Mouse (Mus musculus) adrenal gland, adult (tissue): ENCODE results near the gene Enthd1.
"Not testable (repeated sequence)": the region's sequence is repeated elsewhere in the genome, so short reads cannot be mapped to it uniquely, and the experiment has no call there.

Source experiments
- DNase-seq, 2 experiments: peaks; one replicate each; pipeline ENCODE4 v3.0.0; 2022 to 2023; ENCODE audit warnings: low spot score in 1 of 2; ENCODE audit not compliant: inconsistent age in 2 of 2

Enthd1 gene

GRCm38 (mm10) chr15:80565106-80565665 is at the start of gene Enthd1:
Gene Enthd1, minus strand, starts transcription at chr15:80565156.
- DNase-seq, result no peak

GRCm38 (mm10) chr15:80613904-80614303 is 48.9 kb upstream of the Enthd1 start:
- DNase-seq, result no peak

- no peak for DNase-seq
These were observed 46.5 kb upstream of the Enthd1 start for GRCm38 (mm10) chr15:80611478-80611877.

GRCm38 (mm10) chr15:80610335-80610734 is 45.4 kb upstream of the Enthd1 start:
- DNase-seq, result no peak

GRCm38 (mm10) chr15:80607970-80608369 is 43.0 kb upstream of the Enthd1 start:
- DNase-seq, result no peak

GRCm38 (mm10) chr15:80604026-80604425 is 39.1 kb upstream of the Enthd1 start:
- no peak for DNase-seq

- no peak for DNase-seq
These were observed 37.5 kb upstream of the Enthd1 start for GRCm38 (mm10) chr15:80602487-80602886.

- no peak for DNase-seq
These were observed 36.5 kb upstream of the Enthd1 start for GRCm38 (mm10) chr15:80601456-80601855.

GRCm38 (mm10) chr15:80599843-80600242 is 34.9 kb upstream of the Enthd1 start:
- DNase-seq, result no peak

- peak; percentile 38 to 81 for DNase-seq
These were observed 34.3 kb upstream of the Enthd1 start for GRCm38 (mm10) chr15:80599213-80599750.

GRCm38 (mm10) chr15:80598750-80599149 is 33.8 kb upstream of the Enthd1 start:
- DNase-seq, result no peak

GRCm38 (mm10) chr15:80593877-80594276 is 28.9 kb upstream of the Enthd1 start:
- DNase-seq, result no peak

- no peak for DNase-seq
These were observed 27.8 kb upstream of the Enthd1 start for GRCm38 (mm10) chr15:80592737-80593136.

- no peak for DNase-seq
These were observed 25.7 kb upstream of the Enthd1 start for GRCm38 (mm10) chr15:80590641-80591040.

- DNase-seq, result no peak
These were observed 21.3 kb upstream of the Enthd1 start for GRCm38 (mm10) chr15:80586296-80586695.

- DNase-seq, result peak; percentile 80 to 85
These were observed 17.9 kb upstream of the Enthd1 start for GRCm38 (mm10) chr15:80582581-80583495.

GRCm38 (mm10) chr15:80580585-80580984 is 15.6 kb upstream of the Enthd1 start:
- not testable (repeated sequence) for DNase-seq

- DNase-seq, result no peak
These were observed 14.2 kb upstream of the Enthd1 start for GRCm38 (mm10) chr15:80579121-80579520.

- no peak for DNase-seq
These were observed 12.4 kb upstream of the Enthd1 start for GRCm38 (mm10) chr15:80577166-80577960.

- DNase-seq, result no peak
These were observed 11.5 kb upstream of the Enthd1 start for GRCm38 (mm10) chr15:80576415-80576994.

- no peak for DNase-seq
These were observed 10.9 kb upstream of the Enthd1 start for GRCm38 (mm10) chr15:80575817-80576370.
